Mouse (Mus musculus) megakaryocyte, embryonic 14.5 days (primary cell): ENCODE measurements around the gene Tor1b.

Experiments
- FLI1 ChIP-seq: IDR thresholded peaks from 2 replicates; pipeline ENCODE4 v1.6.1; 2012; ENCODE audit warnings: low read length, inconsistent platforms, mixed read lengths
- GATA1 ChIP-seq: IDR thresholded peaks from 3 replicates; pipeline ENCODE4 v1.6.1; 2012; ENCODE audit warnings: mixed read lengths, low read length, inconsistent platforms, borderline replicate concordance

GRCm38 (mm10) chr2:30981790-30982513 is 29.2 kb downstream of the Tor1b start, which contains the start of the genes BC005624 and Usp20:
- no peak for TF ChIP-seq GATA1
- TF ChIP-seq FLI1: no peak
